Mouse (Mus musculus): ENCODE measurements at regions not wholly inside any gene's neighbourhood (a gene's known extent, or its start where the extent isn't known, plus 50 kb on each side); places are given as distances from the start of the nearest gene placed in this dataset.
"Not testable (repeated sequence)": the region's sequence is repeated elsewhere in the genome, so short reads cannot be mapped to it uniquely, and the experiment has no call there.

DNA sequence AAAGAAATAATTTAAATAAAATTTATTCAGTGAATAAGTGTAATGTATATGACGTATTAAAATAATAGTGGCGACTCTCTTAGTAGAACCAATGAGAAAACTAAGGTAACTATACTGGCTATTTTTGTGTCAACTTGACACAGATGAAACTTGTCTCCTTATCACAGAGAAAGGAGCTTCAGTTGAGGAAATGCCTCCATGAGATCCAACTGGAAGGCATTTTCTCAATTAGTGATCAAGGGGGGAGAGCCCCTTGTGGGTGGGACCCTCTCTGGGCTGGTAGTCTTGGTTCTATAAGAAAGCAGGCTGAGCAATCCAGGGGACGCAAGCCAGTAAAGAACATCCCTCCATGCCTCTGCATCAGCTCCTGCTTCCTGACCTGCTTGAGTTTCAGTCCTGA is 73.1 kb upstream of the Rnpc3 start:
- TF ChIP-seq POLR2A (IDR thresholded peaks at IDR 0.05; ENCODE audit: insufficient read depth, low read depth, low read length); CTCF (IDR thresholded peaks at IDR 0.05): not testable (repeated sequence)
